In genomic region chr3:88334902-88335435, GRCm38 (mm10) we compare ENCODE assay signal across 9 mouse cellular contexts. TPM values are rescaled to one million over a fixed set of nuclear protein-coding genes. Genes with fewer than 3 reads are reported as not detected.
DNase-seq lines count a peak whose midpoint lies in the region; ATAC-seq and TF ChIP-seq lines count a peak whose summit lies in the region.
"Had no signal": no experiment of that assay in that cellular context is flagged by ENCODE, and none has a peak within 500 bp of the region (broad histone marks: within the 10 kb centered on the region; RNA-seq: fewer than 3 reads in every experiment).

No protein-coding gene starts in this region.

- in situ Hi-C loops in CH12.LX (cut with MboI; ENCODE audit: low pct_ligation_motif_present, low pct_unique_long_range_greater_than_20kb, low sequenced_read_pairs): loop anchor here (5.0 kb wide), 1 partner anchor 38 kb away; the partner anchor contains the start of genes Cct3 and Tsacc

- H3K9ac ChIP-seq in heart, embryonic 11.5 days (ENCODE audit: low read depth, low read length): peak overlapping the region; percentile 97
- peak overlapping the region; percentile 59 for H3K9ac ChIP-seq in CH12.LX (ENCODE audit: insufficient read depth, low read depth)
- peak overlapping the region; percentile 93 for H3K9ac ChIP-seq in forebrain, embryonic 13.5 days
- peak overlapping the region; percentile 90 for H3K9ac ChIP-seq in liver, embryonic 13.5 days

- peak overlapping the region; percentile 89 for H3K4me3 ChIP-seq in heart, embryonic 11.5 days (ENCODE audit: low read depth, low read length)
- H3K4me3 ChIP-seq in CH12.LX (replicated peaks in 1 of 3; ENCODE audit: low read depth in 2 of 3, low read length in 2 of 3, poor library complexity in 1 of 3): peak overlapping the region; percentile 64 to 82 (median 81)
- H3K4me3 ChIP-seq in forebrain, embryonic 13.5 days: peak overlapping the region; percentile 85
- peak overlapping the region; percentile 77 for H3K4me3 ChIP-seq in liver, embryonic 13.5 days (replicated peaks)

- no peak for ATAC-seq in heart, embryonic 11.5 days (replicated peaks; ENCODE audit: insufficient number of reproducible peaks, low FRiP score, low TSS enrichment)
- ATAC-seq in forebrain, embryonic 13.5 days: no peak
- no peak for ATAC-seq in liver, embryonic 13.5 days (ENCODE audit: low read depth)
- no peak for ATAC-seq in cerebellum, adult (ENCODE audit: insufficient number of reproducible peaks, low FRiP score, low TSS enrichment)

- TF ChIP-seq POLR2A in CH12.LX (IDR thresholded peaks at IDR 0.05; ENCODE audit: low read depth, low read length): no peak

- peaks cover 14% of the 10 kb centered on the region for H3K4me1 ChIP-seq in heart, embryonic 11.5 days (ENCODE audit: control insufficient read depth, insufficient read depth, low read length)
- peaks cover 18 to 36% of the 10 kb centered on the region in 2 experiments for H3K4me1 ChIP-seq in CH12.LX (ENCODE audit: control insufficient read depth in 1 of 2, insufficient read depth in 2 of 2)
- H3K4me1 ChIP-seq in forebrain, embryonic 13.5 days: peaks cover 31% of the 10 kb centered on the region
- H3K4me1 ChIP-seq in liver, embryonic 13.5 days (replicated peaks): peaks cover 52% of the 10 kb centered on the region

- peak overlapping the region; percentile 94 for H3K27ac ChIP-seq in heart, embryonic 11.5 days (ENCODE audit: low read depth, low read length)
- peak overlapping the region; percentile 33; the same call in 1 of the 2 replicates for H3K27ac ChIP-seq in CH12.LX (ENCODE audit: insufficient read depth, low read depth)
- H3K27ac ChIP-seq in forebrain, embryonic 13.5 days: no peak overlapping the region
- peak overlapping the region; percentile 97 for H3K27ac ChIP-seq in liver, embryonic 13.5 days

- H3K79me2 ChIP-seq in CH12.LX (replicated peaks; ENCODE audit: control insufficient read depth, extremely low read depth, insufficient read depth, poor library complexity, severe bottlenecking): peaks cover 33% of the 10 kb centered on the region

- WGBS in heart, embryonic 11.5 days (ENCODE audit: insufficient replicate concordance): 33% methylated on average over 3 of the region's 3 CpGs
- 39% methylated on average over 3 of the region's 3 CpGs for WGBS in forebrain, embryonic 13.5 days
- WGBS in liver, embryonic 13.5 days (ENCODE audit: insufficient replicate concordance): 17% methylated on average over 3 of the region's 3 CpGs

- peak overlapping the region; percentile 82 for H3K4me2 ChIP-seq in heart, embryonic 11.5 days
- peak overlapping the region; percentile 93 for H3K4me2 ChIP-seq in CH12.LX (ENCODE audit: insufficient read depth, low read depth, poor library complexity, severe bottlenecking)
- H3K4me2 ChIP-seq in forebrain, embryonic 13.5 days: peak overlapping the region; percentile 76
- peak overlapping the region; percentile 81 for H3K4me2 ChIP-seq in liver, embryonic 13.5 days

- H3K27me3 ChIP-seq in heart, embryonic 11.5 days (ENCODE audit: control insufficient read depth, insufficient read depth, low read length): no peaks in the 10 kb centered on the region
- H3K27me3 ChIP-seq in CH12.LX (replicated peaks): no peaks in the 10 kb centered on the region
- no peaks in the 10 kb centered on the region for H3K27me3 ChIP-seq in forebrain, embryonic 13.5 days
- H3K27me3 ChIP-seq in liver, embryonic 13.5 days: no peaks in the 10 kb centered on the region

- DNase-seq in heart, adult 9 months (ENCODE audit: low spot score in 2 of 2): no peak
- DNase-seq in CH12.LX (ENCODE audit: extremely low read depth): peak; percentile 46
- DNase-seq in liver, embryonic 13.5 days: no peak
- no peak for DNase-seq in urinary bladder, postnatal 4 days (ENCODE audit: low spot score in 2 of 2)
- DNase-seq in thymus, postnatal 0 days (ENCODE audit: low spot score): no peak
- DNase-seq: right cerebral cortex, postnatal 25 days had no signal

- H3K36me3 ChIP-seq in heart, embryonic 11.5 days (ENCODE audit: control insufficient read depth, insufficient read depth, low read length): no peaks in the 10 kb centered on the region
- peaks cover 6 to 35% of the 10 kb centered on the region in 2 experiments for H3K36me3 ChIP-seq in CH12.LX (replicated peaks in 1 of 2; ENCODE audit: control insufficient read depth in 1 of 2, insufficient read depth in 1 of 2, low read length in 1 of 2)
- no peaks in the 10 kb centered on the region for H3K36me3 ChIP-seq in forebrain, embryonic 13.5 days (ENCODE audit: poor library complexity, severe bottlenecking)
- no peaks in the 10 kb centered on the region for H3K36me3 ChIP-seq in liver, embryonic 13.5 days

- no peaks in the 10 kb centered on the region for H3K9me3 ChIP-seq in heart, embryonic 11.5 days (replicated peaks; ENCODE audit: control insufficient read depth, low read length)
- no peaks in the 10 kb centered on the region for H3K9me3 ChIP-seq in CH12.LX (replicated peaks; ENCODE audit: low read length)
- H3K9me3 ChIP-seq in forebrain, embryonic 13.5 days (replicated peaks): no peaks in the 10 kb centered on the region
- no peaks in the 10 kb centered on the region for H3K9me3 ChIP-seq in liver, embryonic 13.5 days (replicated peaks)

- TF ChIP-seq CTCF in CH12.LX (conservative IDR thresholded peaks at IDR 0.05 in 1 of 2, IDR thresholded peaks at IDR 0.05 in 1 of 2; ENCODE audit: low read depth in 2 of 2, low read length in 2 of 2): no peak

- peak; percentile 61 for TF ChIP-seq EP300 in CH12.LX (IDR thresholded peaks at IDR 0.05; ENCODE audit: low read length)

- TF ChIP-seq RAD21 in CH12.LX (IDR thresholded peaks at IDR 0.05; ENCODE audit: low read depth, low read length): no peak

- dilution Hi-C loops in CH12.LX (cut with MboI; ENCODE audit: extremely low pct_ligation_motif_present, extremely low pct_unique_long_range_greater_than_20kb, low sequenced_read_pairs): no loop called here

TF ChIP-seq in CH12.LX, 34 proteins besides CTCF, POLR2A, EP300 and RAD21 (continues in another document):
- TF ChIP-seq MYC (IDR thresholded peaks at IDR 0.05; ENCODE audit: low read depth, low read length) (no peak), TBP (conservative IDR thresholded peaks at IDR 0.05; ENCODE audit: low read depth, low read length) (peak; percentile 60; the same call in 1 of the 2 replicates), TCF12 (IDR thresholded peaks at IDR 0.05; ENCODE audit: low read depth, low read length) (no peak), MAX (IDR thresholded peaks at IDR 0.05; ENCODE audit: low read length) (peak; percentile 1; the same call in 1 of the 2 replicates), E2F4 (IDR thresholded peaks at IDR 0.05; ENCODE audit: insufficient replicate concordance, low read depth, low read length) (no peak), SMC3 (IDR thresholded peaks at IDR 0.05; ENCODE audit: low read depth, low read length) (no peak), JUND (conservative IDR thresholded peaks at IDR 0.05; ENCODE audit: low read depth, low read length) (0 out of 2 replicates have a peak, but pooled peaks have one; percentile 20), MXI1 (IDR thresholded peaks at IDR 0.05; ENCODE audit: low read depth, low read length) (no peak)

RNA-seq across cellular contexts. Expression of gene Tmem79, which starts 1.0 kb away (rescaled TPM):
- polyA plus RNA-seq in heart, embryonic 11.5 days (2014; fragmentation: Nextera tagmentation; extraction: Ambion mirVana): 1.3 TPM in 2 replicates
- 3.2 and 3.4 TPM in 2 replicates for total RNA-seq in CH12.LX (2012; rRNA removed)
- 1.0 and 1.6 TPM in 2 replicates for total RNA-seq in CH12.LX (2014; rRNA removed)
- 3.5 and 3.7 TPM in 2 replicates for polyA plus RNA-seq in CH12.LX (2012; ENCODE audit: insufficient read length, low read depth)
- 2.4 and 3.0 TPM in 2 replicates for polyA plus RNA-seq in forebrain, embryonic 13.5 days (2015; fragmentation: Nextera tagmentation; extraction: Ambion mirVana)
- 1.5 TPM in 2 replicates for polyA plus RNA-seq in liver, embryonic 13.5 days (2015; fragmentation: Nextera tagmentation; extraction: Ambion mirVana)
- polyA plus RNA-seq in thymus, postnatal 0 days (2015; fragmentation: Nextera tagmentation; extraction: Ambion mirVana): 3.0 and 4.1 TPM in 2 replicates

RNA-seq across cellular contexts. Expression of gene Smg5, which starts 1.1 kb away (rescaled TPM):
- polyA plus RNA-seq in heart, embryonic 11.5 days (2014; fragmentation: Nextera tagmentation; extraction: Ambion mirVana): 35.2 and 37.8 TPM in 2 replicates
- 58.3 and 65.9 TPM in 2 replicates for total RNA-seq in CH12.LX (2012; rRNA removed)
- total RNA-seq in CH12.LX (2014; rRNA removed): 43.7 and 44.8 TPM in 2 replicates
- 77.0 and 81.6 TPM in 2 replicates for polyA plus RNA-seq in CH12.LX (2012; ENCODE audit: insufficient read length, low read depth)
- 62.6 and 64.0 TPM in 2 replicates for polyA plus RNA-seq in forebrain, embryonic 13.5 days (2015; fragmentation: Nextera tagmentation; extraction: Ambion mirVana)
- polyA plus RNA-seq in liver, embryonic 13.5 days (2015; fragmentation: Nextera tagmentation; extraction: Ambion mirVana): 31.8 and 33.2 TPM in 2 replicates
- polyA plus RNA-seq in thymus, postnatal 0 days (2015; fragmentation: Nextera tagmentation; extraction: Ambion mirVana): 30.0 and 35.4 TPM in 2 replicates

RNA-seq across cellular contexts. Expression of gene Glmp, which starts 10.1 kb away (rescaled TPM):
- polyA plus RNA-seq in heart, embryonic 11.5 days (2014; fragmentation: Nextera tagmentation; extraction: Ambion mirVana): 106 and 118 TPM in 2 replicates
- total RNA-seq in CH12.LX (2012; rRNA removed): 67.4 and 75.6 TPM in 2 replicates
- total RNA-seq in CH12.LX (2014; rRNA removed): 37.8 and 42.7 TPM in 2 replicates
- polyA plus RNA-seq in CH12.LX (2012; ENCODE audit: insufficient read length, low read depth): 134 and 163 TPM in 2 replicates
- polyA plus RNA-seq in forebrain, embryonic 13.5 days (2015; fragmentation: Nextera tagmentation; extraction: Ambion mirVana): 82.5 and 100 TPM in 2 replicates
- polyA plus RNA-seq in liver, embryonic 13.5 days (2015; fragmentation: Nextera tagmentation; extraction: Ambion mirVana): 89.4 and 92.9 TPM in 2 replicates
- 209 and 236 TPM in 2 replicates for polyA plus RNA-seq in thymus, postnatal 0 days (2015; fragmentation: Nextera tagmentation; extraction: Ambion mirVana)

RNA-seq across cellular contexts. Expression of gene Paqr6, which starts 29.4 kb away (rescaled TPM):
- polyA plus RNA-seq in heart, embryonic 11.5 days (2014; fragmentation: Nextera tagmentation; extraction: Ambion mirVana): 2.7 and 3.0 TPM in 2 replicates
- total RNA-seq in CH12.LX (2012; rRNA removed): 0.08 and 0.13 TPM in 2 replicates
- total RNA-seq in CH12.LX (2014; rRNA removed): not detected in 2 replicates
- polyA plus RNA-seq in CH12.LX (2012; ENCODE audit: insufficient read length, low read depth): 0.21 and 0.42 TPM in 2 replicates
- 0.81 and 1.0 TPM in 2 replicates for polyA plus RNA-seq in forebrain, embryonic 13.5 days (2015; fragmentation: Nextera tagmentation; extraction: Ambion mirVana)
- 7.5 and 7.7 TPM in 2 replicates for polyA plus RNA-seq in liver, embryonic 13.5 days (2015; fragmentation: Nextera tagmentation; extraction: Ambion mirVana)
- 0.49 and 0.56 TPM in 2 replicates for polyA plus RNA-seq in thymus, postnatal 0 days (2015; fragmentation: Nextera tagmentation; extraction: Ambion mirVana)

RNA-seq across cellular contexts. Expression of gene Bglap3, which starts 37.6 kb away (rescaled TPM):
- not detected in 2 replicates for polyA plus RNA-seq in heart, embryonic 11.5 days (2014; fragmentation: Nextera tagmentation; extraction: Ambion mirVana)
- 0.59 and 1.0 TPM in 2 replicates for total RNA-seq in CH12.LX (2012; rRNA removed)
- 1.7 and 2.7 TPM in 2 replicates for total RNA-seq in CH12.LX (2014; rRNA removed)
- 2.0 and 2.1 TPM in 2 replicates for polyA plus RNA-seq in CH12.LX (2012; ENCODE audit: insufficient read length, low read depth)
- polyA plus RNA-seq in forebrain, embryonic 13.5 days (2015; fragmentation: Nextera tagmentation; extraction: Ambion mirVana): not detected in 2 replicates
- 0.17 and 0.29 TPM in 2 replicates for polyA plus RNA-seq in liver, embryonic 13.5 days (2015; fragmentation: Nextera tagmentation; extraction: Ambion mirVana)
- polyA plus RNA-seq in thymus, postnatal 0 days (2015; fragmentation: Nextera tagmentation; extraction: Ambion mirVana): 2.6 TPM in 2 replicates
